Mouse (Mus musculus): Measurements from ENCODE around the gene Eif4e1b.

Gene Eif4e1b

GRCm38 (mm10) chr13:54799701-54800100, 15.9 kb downstream of the Eif4e1b start:
- DNase-seq (ENCODE audit: low read depth, low spot score): no peak

- DNase-seq (ENCODE audit: low read depth, low spot score): no peak
These were observed 16.4 kb downstream of the Eif4e1b start for GRCm38 (mm10) chr13:54800206-54800605.

- no peak for DNase-seq (ENCODE audit: low read depth, low spot score)
These were observed 19.2 kb downstream of the Eif4e1b start for GRCm38 (mm10) chr13:54803010-54803409.

GRCm38 (mm10) chr13:54805134-54805838, 21.5 kb downstream of the Eif4e1b start:
- no peak for DNase-seq (ENCODE audit: low read depth, low spot score)

- DNase-seq (ENCODE audit: low read depth, low spot score): no peak
These were observed 22.7 kb downstream of the Eif4e1b start for GRCm38 (mm10) chr13:54806434-54806976.

GRCm38 (mm10) chr13:54808067-54808466, 24.3 kb downstream of the Eif4e1b start:
- DNase-seq (ENCODE audit: low read depth, low spot score): no peak

- no peak for DNase-seq (ENCODE audit: low read depth, low spot score)
These were observed 27.7 kb downstream of the Eif4e1b start for GRCm38 (mm10) chr13:54811476-54811875.

GRCm38 (mm10) chr13:54813381-54813780, 29.6 kb downstream of the Eif4e1b start:
- no peak for DNase-seq (ENCODE audit: low read depth, low spot score)

GRCm38 (mm10) chr13:54818399-54819254, 34.8 kb downstream of the Eif4e1b start:
- no peak for DNase-seq (ENCODE audit: low read depth, low spot score)

GRCm38 (mm10) chr13:54821106-54821505, 37.3 kb downstream of the Eif4e1b start:
- DNase-seq (ENCODE audit: low read depth, low spot score): no peak

GRCm38 (mm10) chr13:54821931-54822330, 38.1 kb downstream of the Eif4e1b start:
- DNase-seq (ENCODE audit: low read depth, low spot score): no peak

GRCm38 (mm10) chr13:54824111-54824931, 40.5 kb downstream of the Eif4e1b start:
- DNase-seq (ENCODE audit: low read depth, low spot score): no peak

- DNase-seq (ENCODE audit: low read depth, low spot score): no peak
These were observed 44.2 kb downstream of the Eif4e1b start for GRCm38 (mm10) chr13:54827992-54828391.

- DNase-seq (ENCODE audit: low read depth, low spot score): no peak
These were observed 44.7 kb downstream of the Eif4e1b start for GRCm38 (mm10) chr13:54828508-54828907.

- no peak for DNase-seq (ENCODE audit: low read depth, low spot score)
These were observed 45.7 kb downstream of the Eif4e1b start for GRCm38 (mm10) chr13:54829450-54829849.

- DNase-seq (ENCODE audit: low read depth, low spot score): no peak
These were observed 52.7 kb downstream of the Eif4e1b start for GRCm38 (mm10) chr13:54836351-54837030.

- no peak for DNase-seq (ENCODE audit: low read depth, low spot score)
These were observed 53.3 kb downstream of the Eif4e1b start for GRCm38 (mm10) chr13:54837061-54837460.

GRCm38 (mm10) chr13:54837471-54837889, 53.7 kb downstream of the Eif4e1b start:
- DNase-seq (ENCODE audit: low read depth, low spot score): no peak
